ENCODE assay signal across 11 mouse cellular contexts in genomic region chr11:76911325-76912054, GRCm38 (mm10). TPM values are rescaled to one million over a fixed set of nuclear protein-coding genes. Genes with fewer than 3 reads are reported as not detected.
DNase-seq lines count a peak whose midpoint lies in the region; ATAC-seq and TF ChIP-seq lines count a peak whose summit lies in the region.
"Had no signal": no experiment of that assay in that cellular context is flagged by ENCODE, and none has a peak within 500 bp of the region (broad histone marks: within the 10 kb centered on the region; RNA-seq: fewer than 3 reads in every experiment).

No protein-coding gene starts in this region.

- H3K4me2 ChIP-seq in forebrain, embryonic 15.5 days (replicated peaks) = 0 out of 2 replicates have a peak overlapping the region, but pooled peaks have one; percentile 4
- no peak overlapping the region for H3K4me2 ChIP-seq in midbrain, embryonic 14.5 days (ENCODE audit: low read length)
- H3K4me2 ChIP-seq in midbrain, embryonic 15.5 days = no peak overlapping the region
- no peak overlapping the region for H3K4me2 ChIP-seq in kidney, postnatal 0 days (ENCODE audit: low read length)
- H3K4me2 ChIP-seq in neural tube, embryonic 15.5 days = no peak overlapping the region
- H3K4me2 ChIP-seq: midbrain, embryonic 11.5 days; stomach, embryonic 15.5 days had no signal

- 21% methylated on average over 3 of the region's 3 CpGs for WGBS in forebrain, embryonic 15.5 days
- 64% methylated on average over 3 of the region's 3 CpGs for WGBS in forebrain, embryonic 10.5 days
- WGBS in midbrain, embryonic 14.5 days = 24% methylated on average over 3 of the region's 3 CpGs
- 34% methylated on average over 3 of the region's 3 CpGs for WGBS in midbrain, embryonic 15.5 days
- WGBS in kidney, postnatal 0 days = 47% methylated on average over 3 of the region's 3 CpGs
- WGBS in neural tube, embryonic 15.5 days = 9% methylated on average over 3 of the region's 3 CpGs

- H3K36me3 ChIP-seq in forebrain, embryonic 15.5 days = no peaks in the 10 kb centered on the region
- no peaks in the 10 kb centered on the region for H3K36me3 ChIP-seq in forebrain, embryonic 10.5 days (replicated peaks)
- no peaks in the 10 kb centered on the region for H3K36me3 ChIP-seq in midbrain, embryonic 14.5 days (ENCODE audit: control insufficient read depth, insufficient read depth, low read length)
- H3K36me3 ChIP-seq in midbrain, embryonic 15.5 days (replicated peaks) = no peaks in the 10 kb centered on the region
- no peaks in the 10 kb centered on the region for H3K36me3 ChIP-seq in kidney, postnatal 0 days (ENCODE audit: insufficient read depth, low read length)
- H3K36me3 ChIP-seq in neural tube, embryonic 15.5 days = no peaks in the 10 kb centered on the region
- H3K36me3 ChIP-seq: stomach, embryonic 15.5 days had no signal

- no peak for TF ChIP-seq CTCF in kidney, postnatal 0 days (IDR thresholded peaks at IDR 0.05; ENCODE audit: low read depth)

- DNase-seq in forebrain, embryonic 10.5 days (ENCODE audit: extremely low spot score, low spot score) = no peak
- peak; percentile 17 for DNase-seq in midbrain, embryonic 14.5 days
- peak; percentile 77 for DNase-seq in kidney, postnatal 0 days (ENCODE audit: low spot score)
- DNase-seq in testis, postnatal 14 days (ENCODE audit: low spot score) = no peak

- peak; percentile 29; the same call in 1 of the 2 replicates for ATAC-seq in forebrain, embryonic 15.5 days (replicated peaks)
- no peak for ATAC-seq in midbrain, embryonic 14.5 days (ENCODE audit: low FRiP score, low TSS enrichment)
- no peak for ATAC-seq in midbrain, embryonic 15.5 days (replicated peaks)
- peak; percentile 94 for ATAC-seq in kidney, postnatal 0 days (replicated peaks; ENCODE audit: low FRiP score, low read depth)
- ATAC-seq in neural tube, embryonic 15.5 days (ENCODE audit: low FRiP score) = peak; percentile 75
- ATAC-seq in granulocyte monocyte progenitor cell, adult 5-6 weeks (replicated peaks; ENCODE audit: poor library complexity, severe bottlenecking) = no peak

- peaks cover 17% of the 10 kb centered on the region for H3K4me1 ChIP-seq in forebrain, embryonic 15.5 days
- peaks cover 25% of the 10 kb centered on the region for H3K4me1 ChIP-seq in forebrain, embryonic 10.5 days
- no peaks in the 10 kb centered on the region for H3K4me1 ChIP-seq in midbrain, embryonic 14.5 days (ENCODE audit: control insufficient read depth, insufficient read depth, low read length)
- peaks cover 3% of the 10 kb centered on the region; the same call in 1 of the 2 replicates for H3K4me1 ChIP-seq in midbrain, embryonic 15.5 days
- peaks cover 15% of the 10 kb centered on the region for H3K4me1 ChIP-seq in kidney, postnatal 0 days (replicated peaks; ENCODE audit: insufficient read depth, low read length)
- H3K4me1 ChIP-seq in neural tube, embryonic 15.5 days = peaks cover 17% of the 10 kb centered on the region

- H3K27me3 ChIP-seq in forebrain, embryonic 15.5 days = no peaks in the 10 kb centered on the region
- H3K27me3 ChIP-seq in forebrain, embryonic 10.5 days (ENCODE audit: poor library complexity, severe bottlenecking) = no peaks in the 10 kb centered on the region
- H3K27me3 ChIP-seq in midbrain, embryonic 14.5 days (ENCODE audit: control insufficient read depth, insufficient read depth, low read length) = no peaks in the 10 kb centered on the region
- no peaks in the 10 kb centered on the region for H3K27me3 ChIP-seq in midbrain, embryonic 15.5 days (replicated peaks)
- no peaks in the 10 kb centered on the region for H3K27me3 ChIP-seq in kidney, postnatal 0 days (ENCODE audit: insufficient read depth, low read length)
- no peaks in the 10 kb centered on the region for H3K27me3 ChIP-seq in neural tube, embryonic 15.5 days (replicated peaks)
- H3K27me3 ChIP-seq: stomach, embryonic 15.5 days had no signal

- H3K4me3 ChIP-seq in forebrain, embryonic 15.5 days = no peak overlapping the region
- H3K4me3 ChIP-seq in forebrain, embryonic 10.5 days = no peak overlapping the region
- no peak overlapping the region for H3K4me3 ChIP-seq in midbrain, embryonic 14.5 days (replicated peaks; ENCODE audit: low read depth, low read length)
- no peak overlapping the region for H3K4me3 ChIP-seq in midbrain, embryonic 15.5 days
- H3K4me3 ChIP-seq in kidney, postnatal 0 days (replicated peaks; ENCODE audit: low read depth, low read length) = no peak overlapping the region
- H3K4me3 ChIP-seq in neural tube, embryonic 15.5 days (replicated peaks) = no peak overlapping the region
- H3K4me3 ChIP-seq: stomach, embryonic 15.5 days had no signal

- H3K9ac ChIP-seq in forebrain, embryonic 15.5 days (replicated peaks) = no peak overlapping the region
- H3K9ac ChIP-seq in midbrain, embryonic 14.5 days (replicated peaks; ENCODE audit: low read length) = no peak overlapping the region
- no peak overlapping the region for H3K9ac ChIP-seq in midbrain, embryonic 15.5 days
- H3K9ac ChIP-seq in kidney, postnatal 0 days (ENCODE audit: low read depth, low read length) = peak overlapping the region; percentile 18; the same call in 1 of the 2 replicates
- H3K9ac ChIP-seq in neural tube, embryonic 15.5 days (replicated peaks) = no peak overlapping the region
- H3K9ac ChIP-seq: stomach, embryonic 15.5 days had no signal

- peak overlapping the region; percentile 64 for H3K27ac ChIP-seq in forebrain, embryonic 15.5 days (replicated peaks)
- H3K27ac ChIP-seq in forebrain, embryonic 10.5 days = no peak overlapping the region
- H3K27ac ChIP-seq in midbrain, embryonic 14.5 days (replicated peaks; ENCODE audit: low read depth, low read length) = peak overlapping the region; percentile 20; the same call in 1 of the 2 replicates
- H3K27ac ChIP-seq in midbrain, embryonic 15.5 days = no peak overlapping the region
- H3K27ac ChIP-seq in kidney, postnatal 0 days = peak overlapping the region; percentile 86
- H3K27ac ChIP-seq in neural tube, embryonic 15.5 days (replicated peaks) = peak overlapping the region; percentile 42
- H3K27ac ChIP-seq: stomach, embryonic 15.5 days had no signal

- no peaks in the 10 kb centered on the region for H3K9me3 ChIP-seq in forebrain, embryonic 15.5 days
- H3K9me3 ChIP-seq in forebrain, embryonic 10.5 days = no peaks in the 10 kb centered on the region
- no peaks in the 10 kb centered on the region for H3K9me3 ChIP-seq in midbrain, embryonic 14.5 days (ENCODE audit: control insufficient read depth, low read length)
- no peaks in the 10 kb centered on the region for H3K9me3 ChIP-seq in midbrain, embryonic 15.5 days
- no peaks in the 10 kb centered on the region for H3K9me3 ChIP-seq in kidney, postnatal 0 days (replicated peaks; ENCODE audit: low read length)
- H3K9me3 ChIP-seq in neural tube, embryonic 15.5 days (replicated peaks) = no peaks in the 10 kb centered on the region
- H3K9me3 ChIP-seq: stomach, embryonic 15.5 days had no signal

RNA-seq across cellular contexts. Expression of gene Tmigd1, which starts 9.5 kb away (rescaled TPM):
- polyA plus RNA-seq in forebrain, embryonic 15.5 days (2015; fragmentation: Nextera tagmentation; extraction: Ambion mirVana) = not detected in 2 replicates
- polyA plus RNA-seq in forebrain, embryonic 10.5 days (2016; fragmentation: Nextera tagmentation; extraction: Ambion mirVana) = not detected in 2 replicates
- 0.16 TPM in 1 of 2 replicates, not detected in the other for polyA plus RNA-seq in midbrain, embryonic 14.5 days (2014; fragmentation: Nextera tagmentation; extraction: Ambion mirVana)
- not detected in 2 replicates for polyA plus RNA-seq in midbrain, embryonic 15.5 days (2015; fragmentation: Nextera tagmentation; extraction: Ambion mirVana)
- polyA plus RNA-seq in kidney, postnatal 0 days (2015; fragmentation: Nextera tagmentation; extraction: Ambion mirVana) = 22.6 and 25.5 TPM in 2 replicates
- polyA plus RNA-seq in neural tube, embryonic 15.5 days (2015; fragmentation: Nextera tagmentation; extraction: Ambion mirVana) = 0.18 TPM in 1 of 2 replicates, not detected in the other
- not detected in 2 replicates for total RNA-seq in granulocyte monocyte progenitor cell, adult 5-6 weeks (2014; fragmentation: Nextera tagmentation)
- not detected in 2 replicates for total RNA-seq in granulocyte monocyte progenitor cell, adult 5-6 weeks (2017)
- total RNA-seq: CH12.LX had no signal
- polyA plus RNA-seq: midbrain, embryonic 11.5 days had no signal

RNA-seq across cellular contexts. Expression of gene Blmh, which starts 13.1 kb away (rescaled TPM):
- 128 and 134 TPM in 2 replicates for polyA plus RNA-seq in forebrain, embryonic 15.5 days (2015; fragmentation: Nextera tagmentation; extraction: Ambion mirVana)
- 206 and 209 TPM in 2 replicates for polyA plus RNA-seq in forebrain, embryonic 10.5 days (2016; fragmentation: Nextera tagmentation; extraction: Ambion mirVana)
- polyA plus RNA-seq in midbrain, embryonic 14.5 days (2014; fragmentation: Nextera tagmentation; extraction: Ambion mirVana) = 113 and 136 TPM in 2 replicates
- 151 and 155 TPM in 2 replicates for polyA plus RNA-seq in midbrain, embryonic 15.5 days (2015; fragmentation: Nextera tagmentation; extraction: Ambion mirVana)
- 133 and 143 TPM in 2 replicates for polyA plus RNA-seq in kidney, postnatal 0 days (2015; fragmentation: Nextera tagmentation; extraction: Ambion mirVana)
- 133 and 138 TPM in 2 replicates for polyA plus RNA-seq in neural tube, embryonic 15.5 days (2015; fragmentation: Nextera tagmentation; extraction: Ambion mirVana)
- total RNA-seq in granulocyte monocyte progenitor cell, adult 5-6 weeks (2014; fragmentation: Nextera tagmentation) = 83.3 and 85.8 TPM in 2 replicates
- 226 and 238 TPM in 2 replicates for total RNA-seq in granulocyte monocyte progenitor cell, adult 5-6 weeks (2017)

Comparison
In these comparisons a context has a peak if more than half of its experiments do, and no peak if none do; other contexts are left out.
1. H3K27ac ChIP-seq: peak in forebrain, embryonic 15.5 days (single experiment), midbrain, embryonic 14.5 days (single experiment), kidney, postnatal 0 days (single experiment) and neural tube, embryonic 15.5 days (single experiment); none in forebrain, embryonic 10.5 days (single experiment) and midbrain, embryonic 15.5 days (single experiment).
2. ATAC-seq: peak in forebrain, embryonic 15.5 days (single experiment), kidney, postnatal 0 days (single experiment) and neural tube, embryonic 15.5 days (single experiment); none in midbrain, embryonic 14.5 days (single experiment), midbrain, embryonic 15.5 days (single experiment) and granulocyte monocyte progenitor cell, adult 5-6 weeks (single experiment).
3. DNase-seq: peak in midbrain, embryonic 14.5 days (single experiment) and kidney, postnatal 0 days (single experiment); none in forebrain, embryonic 10.5 days (single experiment) and testis, postnatal 14 days (single experiment).
4. RNA of gene Tmigd1, which starts 9.5 kb away (polyA plus RNA-seq): 22.6 to 25.5 TPM in kidney, postnatal 0 days; 0.16 TPM in midbrain, embryonic 14.5 days, not detected in forebrain, embryonic 10.5 days, not detected in forebrain, embryonic 15.5 days, not detected in midbrain, embryonic 15.5 days and 0.18 TPM in neural tube, embryonic 15.5 days; every median in the first group is over 10 times any median in the second.